Mouse (Mus musculus) cerebellum, adult 2 months (tissue): Measurements from ENCODE around the gene Pou6f2. TPM values are rescaled to one million over a fixed set of nuclear protein-coding genes. Genes with fewer than 3 reads are reported as not detected.

Source experiments
- DNase-seq, 2 experiments: peaks; one replicate each; pipeline ENCODE4 v3.0.0; 2021
- H3K27ac ChIP-seq: fragments of 200-500 bp; 2 replicates; pipeline ENCODE4 v1.5.1; 2012; ENCODE audit warnings: low read length, control low read depth, inconsistent platforms; ENCODE audit not compliant: insufficient read depth
- H3K27me3 ChIP-seq: fragments of 200-500 bp; 2 replicates; pipeline ENCODE4 v1.6.1; 2012; ENCODE audit warnings: inconsistent platforms, mild to moderate bottlenecking, low read length, moderate library complexity; ENCODE audit not compliant: control insufficient read depth, insufficient read depth
- H3K4me1 ChIP-seq: fragments of 200-500 bp; 2 replicates; pipeline ENCODE4 v1.6.1; 2011; ENCODE audit warnings: low read length; ENCODE audit not compliant: control insufficient read depth, insufficient read depth
- H3K4me3 ChIP-seq: fragments of 200-500 bp; replicated peaks from 2 replicates; pipeline ENCODE3; 2011; ENCODE audit warnings: mild to moderate bottlenecking, low read depth, low read length, control low read depth; ENCODE audit not compliant: insufficient read depth
- CTCF ChIP-seq: fragments of 200-500 bp; IDR thresholded peaks from 2 replicates; pipeline ENCODE4 v1.5.1; 2011; ENCODE audit warnings: low read depth, mild to moderate bottlenecking, control low read depth, low read length, moderate library complexity, borderline replicate concordance; ENCODE audit not compliant: insufficient read depth
- POLR2A ChIP-seq: fragments of 200-500 bp; IDR thresholded peaks from 2 replicates; pipeline ENCODE4 v1.6.1; 2011; ENCODE audit warnings: low read length, control low read depth, borderline replicate concordance; ENCODE audit not compliant: insufficient read depth
- WGBS: fragments of 180-500 bp; shearing (Covaris S2); methylation state at CpG from one replicate; pipeline ENCODE4 v1.1.7; 2018; 5-methylcytosine and 5-hydroxymethylcytosine counted together
- polyA plus RNA-seq: library from polyadenylated mRNA; depleted of rRNA; stranded (reverse); fragments of >200 nt; gene quantifications from 2 replicates; pipeline ENCODE4 v1.2.3, GENCODE M21; 2012; rRNA removed

The Pou6f2 gene
- polyA plus RNA-seq = 0.43 and 0.88 TPM in 2 replicates

DNA sequence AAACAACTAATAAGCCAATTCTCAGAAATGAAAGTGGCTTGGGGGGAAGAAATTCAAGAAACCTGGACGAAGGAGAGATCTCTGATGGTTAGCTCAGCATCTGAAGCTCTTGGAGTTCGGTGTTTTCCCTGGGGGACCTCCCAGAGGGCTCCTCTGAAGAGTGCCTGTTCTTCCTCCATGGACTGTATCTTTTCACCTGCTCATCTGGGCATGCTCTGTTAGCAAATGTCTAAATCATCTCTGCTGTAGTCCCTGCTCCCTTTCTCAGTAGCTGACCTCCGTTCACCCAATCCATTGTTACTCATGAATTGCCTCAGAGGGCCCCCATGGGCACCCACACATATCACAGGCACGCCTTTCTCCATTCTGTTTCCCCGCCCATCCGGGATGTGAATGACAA is at the start of gene Pou6f2:
Gene Pou6f2 (minus strand): TSS at position 101 of the 400 bp plus-strand sequence.
- no peak within 1 kb of the TSS for H3K27ac ChIP-seq
- TF ChIP-seq CTCF = no peak
- no peak within 1 kb of the TSS for H3K4me3 ChIP-seq
- no peak for DNase-seq
- 88% methylated on average over 6 of the region's 6 CpGs for WGBS
- no peaks in the 10 kb centered on the region for H3K27me3 ChIP-seq
- H3K4me1 ChIP-seq = no peaks in the 10 kb centered on the region

- TF ChIP-seq POLR2A (no peak), CTCF (no peak)
- H3K27me3 ChIP-seq = no peaks in the 10 kb centered on the region
- DNase-seq = no peak
- no peak overlapping the region for H3K4me3 ChIP-seq
- H3K27ac ChIP-seq = no peak overlapping the region
- 84% methylated on average over 3 of the region's 3 CpGs for WGBS
- H3K4me1 ChIP-seq = no peaks in the 10 kb centered on the region
Measured at GRCm38 (mm10) chr13:18439858-18440257, 42.4 kb upstream of the Pou6f2 start.

GRCm38 (mm10) chr13:18387673-18388072 is 9.8 kb downstream of the Pou6f2 start:
- Histone ChIP-seq H3K27me3 (no peaks in the 10 kb centered on the region), H3K4me3 (no peak overlapping the region), H3K4me1 (no peaks in the 10 kb centered on the region), H3K27ac (no peak overlapping the region)
- 88% methylated on average over 4 of the region's 4 CpGs for WGBS
- TF ChIP-seq CTCF (no peak), POLR2A (no peak)
- DNase-seq = no peak

DNA sequence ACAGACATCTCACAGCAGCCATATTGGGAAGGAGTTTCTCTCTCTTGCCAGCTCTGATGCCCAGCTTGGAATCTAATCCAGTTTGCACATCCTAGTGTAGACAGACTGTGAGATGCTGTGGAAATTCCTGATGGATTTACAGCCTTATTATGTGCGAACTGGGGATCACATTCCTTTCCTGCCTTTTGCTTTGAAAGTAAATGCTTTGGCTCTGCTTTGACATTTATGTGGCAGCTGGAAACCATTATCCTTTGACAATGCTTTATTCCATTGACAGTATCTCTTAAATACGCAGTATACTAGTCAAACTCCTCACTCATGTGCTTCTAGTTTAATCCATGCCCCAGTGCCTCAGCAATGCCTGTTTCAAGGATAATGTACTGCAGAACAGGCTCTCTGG is 34.1 kb downstream of the Pou6f2 start:
- Histone ChIP-seq H3K27ac (no peak overlapping the region), H3K4me1 (no peaks in the 10 kb centered on the region), H3K4me3 (no peak overlapping the region), H3K27me3 (no peaks in the 10 kb centered on the region)
- 71% methylated on average over 2 of the region's 2 CpGs for WGBS
- no peak for DNase-seq
- TF ChIP-seq POLR2A (no peak), CTCF (no peak)

DNA sequence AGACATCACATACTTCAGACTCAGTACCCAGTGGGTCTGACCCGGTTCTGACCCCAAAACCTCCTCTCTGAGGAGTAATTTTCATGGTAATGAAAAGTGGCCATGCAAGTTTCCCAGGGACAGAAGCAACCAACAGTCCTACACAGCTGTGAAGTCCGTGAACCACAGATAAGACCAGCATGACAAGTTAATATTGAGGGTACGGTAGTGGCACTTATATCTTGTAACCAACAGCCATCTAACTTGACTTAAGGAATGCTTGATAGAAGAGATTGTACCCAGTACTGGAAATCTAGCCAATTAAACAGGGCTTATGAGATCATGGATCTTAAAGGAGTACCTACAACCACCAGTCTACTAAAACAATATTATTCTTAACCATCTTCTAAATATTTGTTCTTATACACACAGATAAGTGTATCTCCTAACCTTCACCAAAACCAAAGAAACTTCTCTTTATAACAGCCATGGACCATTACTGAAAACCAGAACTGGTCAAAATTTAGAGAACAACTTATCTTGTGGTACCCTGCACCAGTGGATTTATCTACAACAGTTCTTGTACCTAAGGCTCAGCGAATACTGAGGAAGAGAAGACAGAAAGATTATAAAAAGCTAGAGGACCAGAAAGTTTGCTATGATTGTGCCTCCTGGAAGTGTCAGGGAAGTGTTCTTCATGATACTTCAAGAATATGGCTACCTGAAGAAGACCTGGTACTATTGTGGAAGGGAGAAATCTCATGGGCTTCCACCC is 52.7 kb downstream of the Pou6f2 start:
- Histone ChIP-seq H3K4me3 (no peak overlapping the region), H3K27me3 (no peaks in the 10 kb centered on the region), H3K4me1 (no peaks in the 10 kb centered on the region), H3K27ac (no peak overlapping the region)
- TF ChIP-seq CTCF = no peak
- no peak for TF ChIP-seq POLR2A
- DNase-seq = no peak
- 79% methylated on average over 4 of the region's 4 CpGs for WGBS

- 32% methylated on average over 10 of the region's 10 CpGs for WGBS
- TF ChIP-seq POLR2A = no peak
- no peak for TF ChIP-seq CTCF
- H3K4me3 ChIP-seq = no peak overlapping the region
- H3K27ac ChIP-seq = no peak overlapping the region
- no peaks in the 10 kb centered on the region for H3K4me1 ChIP-seq
- no peak for DNase-seq
- H3K27me3 ChIP-seq = no peaks in the 10 kb centered on the region
Measured at GRCm38 (mm10) chr13:18338910-18339501, 58.5 kb downstream of the Pou6f2 start.

- Histone ChIP-seq H3K4me3 (no peak overlapping the region), H3K27me3 (no peaks in the 10 kb centered on the region), H3K4me1 (no peaks in the 10 kb centered on the region), H3K27ac (no peak overlapping the region)
- WGBS = 59% methylated on average over 2 of the region's 2 CpGs
- TF ChIP-seq POLR2A = no peak
- TF ChIP-seq CTCF = no peak
- DNase-seq = no peak
Measured at GRCm38 (mm10) chr13:18338022-18338421, 59.5 kb downstream of the Pou6f2 start.

GRCm38 (mm10) chr13:18334035-18334434 is 63.5 kb downstream of the Pou6f2 start:
- H3K27ac ChIP-seq = no peak overlapping the region
- no peak for DNase-seq
- no peaks in the 10 kb centered on the region for H3K4me1 ChIP-seq
- 55% methylated on average over 4 of the region's 4 CpGs for WGBS
- TF ChIP-seq POLR2A (no peak), CTCF (no peak)
- H3K4me3 ChIP-seq = no peak overlapping the region
- H3K27me3 ChIP-seq = no peaks in the 10 kb centered on the region
